In genomic region chr12:92916267-92916666, GRCm38 (mm10) we compare ENCODE assay signal across 17 mouse cellular contexts.
"Had no signal": no experiment of that assay in that cellular context is flagged by ENCODE, and none has a peak within 500 bp of the region (broad histone marks: within the 10 kb centered on the region; RNA-seq: fewer than 3 reads in every experiment).

No protein-coding gene starts in this region.

- DNase-seq: gastrocnemius, adult 2 months; gastrocnemius, postnatal 10 days; gastrocnemius, postnatal 25 days; heart, adult 11 months; heart, postnatal 10 days; heart, postnatal 4 days; kidney, adult 11 months; kidney, adult 2 months; kidney, adult 9 months; kidney, postnatal 14 days; kidney, postnatal 36 days; layer of hippocampus, adult 9-11 months; layer of hippocampus, postnatal 36 days; left cerebral cortex, postnatal 4 days had no signal

- ATAC-seq: hindbrain, postnatal 0 days; intestine, embryonic 16.5 days; liver, embryonic 12.5 days had no signal
